In the genomic region with DNA sequence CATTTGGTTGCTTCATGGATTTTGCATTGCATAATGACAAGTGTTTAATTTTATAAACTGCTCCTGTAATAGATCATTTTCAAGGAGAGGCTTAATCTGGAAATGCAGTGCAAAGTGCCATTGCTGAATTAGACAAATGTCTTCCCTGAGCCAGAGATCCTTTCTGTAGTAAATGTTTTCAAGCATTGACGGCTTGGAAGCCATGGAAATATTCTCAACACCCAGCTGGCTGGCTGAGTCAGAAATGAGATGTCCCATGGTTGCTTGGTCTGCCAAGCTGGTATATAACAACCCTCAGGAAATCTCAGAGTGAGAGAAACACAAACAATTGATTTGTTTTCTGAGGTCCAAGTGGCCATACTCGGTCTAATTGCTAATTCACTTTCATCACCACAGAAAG, we compare ENCODE assay signal across 28 mouse cellular contexts.
DNase-seq lines count a peak whose midpoint lies in the region; ATAC-seq and TF ChIP-seq lines count a peak whose summit lies in the region.
"Had no signal": no experiment of that assay in that cellular context is flagged by ENCODE, and none has a peak within 500 bp of the region (broad histone marks: within the 10 kb centered on the region; RNA-seq: fewer than 3 reads in every experiment).

No protein-coding gene starts in this region.

- H3K4me1 ChIP-seq in cortical plate, adult 2 months (ENCODE audit: control insufficient read depth, insufficient read depth, low read length), result 0 out of 2 replicates have a peak, but pooled peaks cover 1% of the 10 kb centered on the region
- no peaks in the 10 kb centered on the region for H3K4me1 ChIP-seq in hindbrain, embryonic 11.5 days (replicated peaks; ENCODE audit: control insufficient read depth, insufficient read depth, low read length)
- H3K4me1 ChIP-seq: embryonic facial prominence, embryonic 13.5 days; heart, embryonic 10.5 days; intestine, embryonic 15.5 days; limb, embryonic 13.5 days; liver, embryonic 12.5 days had no signal

- no peaks in the 10 kb centered on the region for H3K9me3 ChIP-seq in hindbrain, embryonic 11.5 days (ENCODE audit: control insufficient read depth, low read length)
- H3K9me3 ChIP-seq: embryonic facial prominence, embryonic 13.5 days; forebrain, embryonic 12.5 days; heart, embryonic 10.5 days; intestine, embryonic 15.5 days; limb, embryonic 13.5 days; liver, embryonic 12.5 days had no signal

- H3K4me2 ChIP-seq in hindbrain, embryonic 11.5 days (replicated peaks; ENCODE audit: low read depth, low read length), result no peak overlapping the region
- H3K4me2 ChIP-seq: embryonic facial prominence, embryonic 13.5 days; forebrain, embryonic 12.5 days; intestine, embryonic 15.5 days; limb, embryonic 13.5 days; liver, embryonic 12.5 days; midbrain, embryonic 11.5 days had no signal

- DNase-seq in frontal cortex, postnatal 10 days (ENCODE audit: low spot score in 2 of 2), result no peak
- DNase-seq in left cerebral cortex, adult 18-20 months (ENCODE audit: low spot score in 2 of 2), result peak; percentile 31 to 39
- no peak for DNase-seq in left cerebral cortex, adult 11 months (ENCODE audit: low spot score)
- peak; percentile 37 to 81 for DNase-seq in left cerebral cortex, postnatal 25 days (ENCODE audit: low spot score in 2 of 2)
- DNase-seq in hindbrain, embryonic 11.5 days (ENCODE audit: low spot score), result no peak
- no peak for DNase-seq in heart, postnatal 4 days
- DNase-seq: adrenal gland, adult 2 months; cerebellum, adult 11-12 months; cerebellum, postnatal 25 days; embryo, embryonic 11 days; gastrocnemius, adult 2 months; kidney, adult 8-10 months; kidney, postnatal 10 days; lung, adult 2 months; lung, postnatal 14 days; thymus, postnatal 14 days had no signal

- no peak for TF ChIP-seq CTCF in cortical plate, adult 2 months (IDR thresholded peaks at IDR 0.05; ENCODE audit: extremely low read depth, insufficient read depth, low read length)

- peak; percentile 66 for ATAC-seq in frontal cortex, adult (ENCODE audit: low TSS enrichment)
- ATAC-seq in hindbrain, embryonic 11.5 days (ENCODE audit: low FRiP score), result no peak
- ATAC-seq: hindbrain, embryonic 16.5 days; intestine, embryonic 15.5 days; liver, embryonic 12.5 days; Patski had no signal

- 0 out of 2 replicates have a peak overlapping the region, but pooled peaks have one; percentile 50 for H3K27ac ChIP-seq in cortical plate, adult 2 months (ENCODE audit: insufficient read depth, low read length)
- no peak overlapping the region for H3K27ac ChIP-seq in hindbrain, embryonic 11.5 days (ENCODE audit: low read depth, low read length)
- H3K27ac ChIP-seq: embryonic facial prominence, embryonic 13.5 days; forebrain, embryonic 12.5 days; gastrocnemius, adult 2 months; heart, embryonic 10.5 days; intestine, embryonic 15.5 days; limb, embryonic 13.5 days; liver, embryonic 12.5 days had no signal

- no peaks in the 10 kb centered on the region for H3K36me3 ChIP-seq in hindbrain, embryonic 11.5 days (ENCODE audit: control insufficient read depth, insufficient read depth, low read length)
- H3K36me3 ChIP-seq: embryonic facial prominence, embryonic 13.5 days; forebrain, embryonic 12.5 days; heart, embryonic 10.5 days; intestine, embryonic 15.5 days; limb, embryonic 13.5 days; liver, embryonic 12.5 days had no signal

- TF ChIP-seq POLR2A in cortical plate, adult 2 months (IDR thresholded peaks at IDR 0.05; ENCODE audit: extremely low read depth, insufficient read depth, low read length), result no peak

- no peaks in the 10 kb centered on the region; the same call in 1 of the 2 replicates for H3K27me3 ChIP-seq in hindbrain, embryonic 11.5 days (ENCODE audit: control insufficient read depth, insufficient read depth, low read length)
- H3K27me3 ChIP-seq: intestine, embryonic 15.5 days; liver, embryonic 12.5 days had no signal

- intact Hi-C loops in left cerebral cortex, postnatal 25 days (cut with DNase I), result loop anchor here (5.0 to 10.0 kb wide), 4 partner anchors 330 to 992 kb away; no protein-coding TSS in a partner anchor

- WGBS in hindbrain, embryonic 11.5 days, result 87% methylated on average over 2 of the region's 2 CpGs

- no peak overlapping the region for H3K4me3 ChIP-seq in cortical plate, adult 2 months (ENCODE audit: insufficient read depth, low read length)
- H3K4me3 ChIP-seq in hindbrain, embryonic 11.5 days (ENCODE audit: low read depth, low read length), result no peak overlapping the region
- H3K4me3 ChIP-seq: embryonic facial prominence, embryonic 13.5 days; erythroblast, embryonic 14.5 days; forebrain, embryonic 12.5 days; gastrocnemius, adult 2 months; heart, embryonic 10.5 days; intestine, embryonic 15.5 days; limb, embryonic 13.5 days; liver, embryonic 12.5 days had no signal

- H3K9ac ChIP-seq in hindbrain, embryonic 11.5 days (ENCODE audit: low read depth, low read length), result no peak overlapping the region
- H3K9ac ChIP-seq: embryonic facial prominence, embryonic 13.5 days; forebrain, embryonic 12.5 days; intestine, embryonic 15.5 days; limb, embryonic 13.5 days; liver, embryonic 12.5 days had no signal

Comparison
In these comparisons a context has a peak if more than half of its experiments do, and no peak if none do; other contexts are left out.
1. DNase-seq: peak in left cerebral cortex, adult 18-20 months (2 of 2) and left cerebral cortex, postnatal 25 days (2 of 2); none in frontal cortex, postnatal 10 days (0 of 2), left cerebral cortex, adult 11 months (single experiment), hindbrain, embryonic 11.5 days (single experiment) and heart, postnatal 4 days (single experiment).